Mouse (Mus musculus) megakaryocyte, embryonic 14.5 days (primary cell): ENCODE data around the gene Otud7b.

Source experiments
- FLI1 ChIP-seq: IDR thresholded peaks from 2 replicates; pipeline ENCODE4 v1.6.1; 2012; ENCODE audit warnings: low read length, inconsistent platforms, mixed read lengths
- GATA1 ChIP-seq: IDR thresholded peaks from 3 replicates; pipeline ENCODE4 v1.6.1; 2012; ENCODE audit warnings: mixed read lengths, low read length, inconsistent platforms, borderline replicate concordance

DNA sequence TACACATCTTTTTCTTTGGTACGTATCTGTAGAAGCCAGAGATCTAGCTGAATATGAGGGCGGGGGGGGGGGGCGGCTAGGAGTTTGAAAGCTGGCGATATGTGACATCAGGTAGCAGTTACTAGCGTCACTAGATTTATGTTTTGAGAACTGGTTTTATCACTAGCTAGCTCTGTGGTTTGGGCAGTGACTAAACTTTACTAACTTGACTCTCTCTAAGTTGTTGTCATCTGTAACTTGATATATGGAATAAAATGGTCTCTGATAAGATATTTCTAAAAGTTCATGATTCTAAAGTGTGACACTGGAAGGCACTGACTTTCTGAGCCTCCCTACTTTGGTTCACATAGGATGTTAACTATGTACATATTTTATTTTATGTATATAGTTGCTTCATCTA, 19.9 kb downstream of the Otud7b start:
- no peak for TF ChIP-seq GATA1
- TF ChIP-seq FLI1, result no peak
